Mouse (Mus musculus): ENCODE data around the gene Cxcl1. TPM values are rescaled to one million over a fixed set of nuclear protein-coding genes. Genes with fewer than 3 reads are reported as not detected.

Cxcl1 gene
- polyA plus RNA-seq, 1 experiment from 2014 or later: 0.21 TPM

- H3K27me3 ChIP-seq (replicated peaks): no peaks in the 10 kb centered on the region
- no peak overlapping the region for H3K9ac ChIP-seq
- no peaks in the 10 kb centered on the region for H3K4me1 ChIP-seq
- H3K27ac ChIP-seq: no peak overlapping the region
- 54% methylated on average over 3 of the region's 3 CpGs for WGBS (ENCODE audit: insufficient replicate concordance)
- H3K9me3 ChIP-seq (replicated peaks): no peaks in the 10 kb centered on the region
- no peak overlapping the region for H3K4me2 ChIP-seq
- ATAC-seq: no peak
- H3K36me3 ChIP-seq: no peaks in the 10 kb centered on the region
- no peak overlapping the region for H3K4me3 ChIP-seq
Measured at GRCm38 (mm10) chr5:90897429-90897828, 6.4 kb downstream of the Cxcl1 start.

GRCm38 (mm10) chr5:90899308-90899707 lies 8.3 kb downstream of the Cxcl1 start:
- Histone ChIP-seq H3K9me3 (replicated peaks) (no peaks in the 10 kb centered on the region), H3K4me2 (no peak overlapping the region), H3K27me3 (replicated peaks) (peaks cover 11% of the 10 kb centered on the region), H3K36me3 (no peaks in the 10 kb centered on the region), H3K9ac (no peak overlapping the region), H3K4me3 (no peak overlapping the region), H3K27ac (no peak overlapping the region), H3K4me1 (no peaks in the 10 kb centered on the region)
- no peak for ATAC-seq
- whole genome bisulfite sequencing (ENCODE audit: insufficient replicate concordance): 60% methylated on average over 5 of the region's 5 CpGs

- Histone ChIP-seq H3K9ac (no peak overlapping the region), H3K4me3 (no peak overlapping the region), H3K27ac (no peak overlapping the region), H3K36me3 (no peaks in the 10 kb centered on the region), H3K9me3 (replicated peaks) (no peaks in the 10 kb centered on the region), H3K27me3 (replicated peaks) (peaks cover 19% of the 10 kb centered on the region), H3K4me1 (no peaks in the 10 kb centered on the region), H3K4me2 (no peak overlapping the region)
- 60% methylated on average over 7 of the region's 7 CpGs for WGBS (ENCODE audit: insufficient replicate concordance)
- no peak for ATAC-seq
Measured at GRCm38 (mm10) chr5:90900147-90900546, 9.1 kb downstream of the Cxcl1 start.

- H3K9ac ChIP-seq: no peak overlapping the region
- no peak overlapping the region for H3K4me2 ChIP-seq
- H3K36me3 ChIP-seq: no peaks in the 10 kb centered on the region
- WGBS (ENCODE audit: insufficient replicate concordance): 57% methylated on average over 7 of the region's 7 CpGs
- no peaks in the 10 kb centered on the region for H3K4me1 ChIP-seq
- no peaks in the 10 kb centered on the region for H3K9me3 ChIP-seq (replicated peaks)
- peaks cover 19% of the 10 kb centered on the region for H3K27me3 ChIP-seq (replicated peaks)
- H3K27ac ChIP-seq: no peak overlapping the region
- no peak overlapping the region for H3K4me3 ChIP-seq
- no peak for ATAC-seq
Measured at GRCm38 (mm10) chr5:90900688-90901087, 9.6 kb downstream of the Cxcl1 start.

- Histone ChIP-seq H3K27me3 (replicated peaks) (peaks cover 28% of the 10 kb centered on the region), H3K36me3 (no peaks in the 10 kb centered on the region), H3K27ac (no peak overlapping the region), H3K4me1 (no peaks in the 10 kb centered on the region), H3K4me3 (no peak overlapping the region), H3K9me3 (replicated peaks) (no peaks in the 10 kb centered on the region), H3K9ac (no peak overlapping the region), H3K4me2 (peak overlapping the region; percentile 48)
- no peak for ATAC-seq
- 5% methylated on average over 10 of the region's 10 CpGs for WGBS (ENCODE audit: insufficient replicate concordance)
Measured at GRCm38 (mm10) chr5:90902380-90903260, 11.6 kb downstream of the Cxcl1 start.

- peaks cover 28% of the 10 kb centered on the region for H3K27me3 ChIP-seq (replicated peaks)
- 14% methylated on average over 22 of the region's 22 CpGs for WGBS (ENCODE audit: insufficient replicate concordance)
- no peaks in the 10 kb centered on the region for H3K4me1 ChIP-seq
- H3K27ac ChIP-seq: no peak within 1 kb of the TSS
- no peaks in the 10 kb centered on the region for H3K9me3 ChIP-seq (replicated peaks)
- H3K4me3 ChIP-seq: no peak within 1 kb of the TSS
- H3K9ac ChIP-seq: no peak within 1 kb of the TSS
- ATAC-seq: 0 out of 2 replicates have a peak, but pooled peaks have one; percentile 18
- no peaks in the 10 kb centered on the region for H3K36me3 ChIP-seq
- H3K4me2 ChIP-seq: peak within 1 kb of the TSS; percentile 48
Measured at GRCm38 (mm10) chr5:90903339-90904020, 12.4 kb downstream of the Cxcl1 start, which contains the start of gene Cxcl2. Gene Cxcl2, plus strand, starts transcription at chr5:90903871.

- Histone ChIP-seq H3K4me2 (no peak overlapping the region), H3K4me1 (no peaks in the 10 kb centered on the region), H3K4me3 (no peak overlapping the region), H3K9me3 (replicated peaks) (no peaks in the 10 kb centered on the region), H3K36me3 (no peaks in the 10 kb centered on the region), H3K27me3 (replicated peaks) (peaks cover 21% of the 10 kb centered on the region), H3K9ac (no peak overlapping the region), H3K27ac (no peak overlapping the region)
- 1% methylated on average over 2 of the region's 2 CpGs for WGBS (ENCODE audit: insufficient replicate concordance)
- ATAC-seq: no peak
Measured at GRCm38 (mm10) chr5:90908983-90909382, 17.9 kb downstream of the Cxcl1 start.

- Histone ChIP-seq H3K27ac (no peak overlapping the region), H3K9ac (no peak overlapping the region), H3K27me3 (replicated peaks) (no peaks in the 10 kb centered on the region), H3K4me1 (no peaks in the 10 kb centered on the region), H3K4me2 (no peak overlapping the region), H3K4me3 (no peak overlapping the region), H3K9me3 (replicated peaks) (no peaks in the 10 kb centered on the region), H3K36me3 (no peaks in the 10 kb centered on the region)
- no peak for ATAC-seq
- 69% methylated on average over 2 of the region's 2 CpGs for WGBS (ENCODE audit: insufficient replicate concordance)
Measured at GRCm38 (mm10) chr5:90919495-90919894, 28.5 kb downstream of the Cxcl1 start.

GRCm38 (mm10) chr5:90922958-90923357 lies 31.9 kb downstream of the Cxcl1 start:
- ATAC-seq: no peak
- Histone ChIP-seq H3K27me3 (replicated peaks) (no peaks in the 10 kb centered on the region), H3K36me3 (no peaks in the 10 kb centered on the region), H3K4me3 (no peak overlapping the region), H3K4me2 (no peak overlapping the region), H3K9me3 (replicated peaks) (no peaks in the 10 kb centered on the region), H3K4me1 (no peaks in the 10 kb centered on the region), H3K9ac (no peak overlapping the region), H3K27ac (no peak overlapping the region)
- WGBS (ENCODE audit: insufficient replicate concordance): 78% methylated on average over 4 of the region's 4 CpGs

- H3K36me3 ChIP-seq: peaks cover 6% of the 10 kb centered on the region; the same call in 1 of the 2 replicates
- H3K27ac ChIP-seq: peak overlapping the region; percentile 86; the same call in 1 of the 2 replicates
- peak overlapping the region; percentile 77 for H3K4me3 ChIP-seq
- peaks cover 17% of the 10 kb centered on the region for H3K4me1 ChIP-seq
- peak overlapping the region; percentile 82 for H3K4me2 ChIP-seq
- H3K27me3 ChIP-seq (replicated peaks): no peaks in the 10 kb centered on the region
- 62% methylated on average over 2 of the region's 2 CpGs for WGBS (ENCODE audit: insufficient replicate concordance)
- H3K9me3 ChIP-seq (replicated peaks): no peaks in the 10 kb centered on the region
- H3K9ac ChIP-seq: peak overlapping the region; percentile 85
- ATAC-seq: 0 out of 2 replicates have a peak, but pooled peaks have one; percentile 27
Measured at GRCm38 (mm10) chr5:90930546-90930945, 39.5 kb downstream of the Cxcl1 start.

- Histone ChIP-seq H3K27ac (peak within 1 kb of the TSS; percentile 86), H3K9me3 (replicated peaks) (no peaks in the 10 kb centered on the region), H3K4me1 (peaks cover 17% of the 10 kb centered on the region), H3K27me3 (replicated peaks) (no peaks in the 10 kb centered on the region), H3K9ac (peak within 1 kb of the TSS; percentile 85), H3K36me3 (peaks cover 6% of the 10 kb centered on the region; the same call in 1 of the 2 replicates), H3K4me3 (peak within 1 kb of the TSS; percentile 77), H3K4me2 (peak within 1 kb of the TSS; percentile 82)
- WGBS (ENCODE audit: insufficient replicate concordance): under 1% methylated on average over 74 of the region's 79 CpGs
- peak; percentile 99 for ATAC-seq
Measured at GRCm38 (mm10) chr5:90930971-90931851, 40.2 kb downstream of the Cxcl1 start, which contains the start of gene Mthfd2l. Gene Mthfd2l, plus strand, starts transcription at chr5:90931117.
